Mouse (Mus musculus) left cerebral cortex, adult 9 months (tissue): ENCODE measurements around the gene Ubxn4.
"Not testable (repeated sequence)": the region's sequence is repeated elsewhere in the genome, so short reads cannot be mapped to it uniquely, and the experiment has no call there.

ENCODE experiments used
- DNase-seq, 2 experiments: peaks; one replicate each; pipeline ENCODE4 v3.0.0; 2022; ENCODE audit warnings: low spot score in 2 of 2

The Ubxn4 gene

GRCm38 (mm10) chr1:128243627-128243995 lies at the start of gene Ubxn4:
Gene Ubxn4, plus strand, starts transcription at chr1:128243964.
- DNase-seq, result no peak

GRCm38 (mm10) chr1:128194011-128194410 lies 49.8 kb upstream of the Ubxn4 start:
- no peak for DNase-seq

- DNase-seq, result no peak
Observed at GRCm38 (mm10) chr1:128197353-128197752, 46.4 kb upstream of the Ubxn4 start.

GRCm38 (mm10) chr1:128213261-128213660 lies 30.5 kb upstream of the Ubxn4 start:
- no peak for DNase-seq

- no peak for DNase-seq
Observed at GRCm38 (mm10) chr1:128221886-128222285, 21.9 kb upstream of the Ubxn4 start.

- no peak for DNase-seq
Observed at GRCm38 (mm10) chr1:128223304-128223703, 20.5 kb upstream of the Ubxn4 start.

GRCm38 (mm10) chr1:128235181-128235580 lies 8.6 kb upstream of the Ubxn4 start:
- DNase-seq, result no peak

- peak; percentile 93 to 96 for DNase-seq
Observed at GRCm38 (mm10) chr1:128243996-128244726, 397 bp downstream of the Ubxn4 start.

- no peak for DNase-seq
Observed at GRCm38 (mm10) chr1:128244727-128245355, 1.1 kb downstream of the Ubxn4 start.

GRCm38 (mm10) chr1:128267061-128267460 lies 23.3 kb downstream of the Ubxn4 start:
- DNase-seq, result not testable (repeated sequence)

GRCm38 (mm10) chr1:128270731-128271130 lies 27.0 kb downstream of the Ubxn4 start:
- no peak for DNase-seq

- no peak for DNase-seq
Observed at GRCm38 (mm10) chr1:128275908-128276307, 32.1 kb downstream of the Ubxn4 start.

GRCm38 (mm10) chr1:128278563-128278962 lies 34.8 kb downstream of the Ubxn4 start:
- no peak for DNase-seq

- DNase-seq, result no peak
Observed at GRCm38 (mm10) chr1:128281753-128282152, 38.0 kb downstream of the Ubxn4 start.

GRCm38 (mm10) chr1:128282924-128283323 lies 39.2 kb downstream of the Ubxn4 start:
- no peak for DNase-seq

- no peak for DNase-seq
Observed at GRCm38 (mm10) chr1:128284157-128284690, 40.5 kb downstream of the Ubxn4 start.

GRCm38 (mm10) chr1:128285136-128285535 lies 41.4 kb downstream of the Ubxn4 start:
- no peak for DNase-seq

GRCm38 (mm10) chr1:128290295-128290694 lies 46.5 kb downstream of the Ubxn4 start:
- no peak for DNase-seq

GRCm38 (mm10) chr1:128293524-128293923 lies 49.8 kb downstream of the Ubxn4 start:
- no peak for DNase-seq

- DNase-seq, result no peak
Observed at GRCm38 (mm10) chr1:128295296-128295695, 51.5 kb downstream of the Ubxn4 start.

- no peak for DNase-seq
Observed at GRCm38 (mm10) chr1:128295717-128296528, 52.2 kb downstream of the Ubxn4 start.

- DNase-seq, result peak in 1 of 2 experiments; percentile 10
Observed at GRCm38 (mm10) chr1:128303900-128304299, 60.1 kb downstream of the Ubxn4 start.
